Mouse (Mus musculus): ENCODE results near the gene Kcnk18. TPM values are rescaled to one million over a fixed set of nuclear protein-coding genes. Genes with fewer than 3 reads are reported as not detected.

Kcnk18 gene
- polyA plus RNA-seq, 1 experiment from 2014 or later: not detected

- Histone ChIP-seq H3K4me2 (ENCODE audit: low read depth, low read length) (no peak overlapping the region), H3K27me3 (ENCODE audit: control insufficient read depth, insufficient read depth, low read depth, low read length) (no peaks in the 10 kb centered on the region)
- ATAC-seq (ENCODE audit: low read depth): no peak
Measured at GRCm38 (mm10) chr19:59208475-59208874, 10.5 kb upstream of the Kcnk18 start.

GRCm38 (mm10) chr19:59208986-59209385, 10.0 kb upstream of the Kcnk18 start:
- WGBS: 51% methylated on average over 2 of the region's 2 CpGs

More at GRCm38 (mm10) chr19:59208475-59208874, 10.5 kb upstream of the Kcnk18 start:
- Histone ChIP-seq H3K4me3 (ENCODE audit: low read length) (no peak overlapping the region), H3K4me1 (replicated peaks; ENCODE audit: control insufficient read depth, insufficient read depth, low read length) (no peaks in the 10 kb centered on the region), H3K27ac (ENCODE audit: low read length) (no peak overlapping the region), H3K9ac (ENCODE audit: low read length) (no peak overlapping the region), H3K9me3 (ENCODE audit: control insufficient read depth, low read length) (no peaks in the 10 kb centered on the region), H3K36me3 (ENCODE audit: control insufficient read depth, insufficient read depth, low read length) (no peaks in the 10 kb centered on the region)
- 26% methylated on average over 5 of the region's 5 CpGs for WGBS

DNA sequence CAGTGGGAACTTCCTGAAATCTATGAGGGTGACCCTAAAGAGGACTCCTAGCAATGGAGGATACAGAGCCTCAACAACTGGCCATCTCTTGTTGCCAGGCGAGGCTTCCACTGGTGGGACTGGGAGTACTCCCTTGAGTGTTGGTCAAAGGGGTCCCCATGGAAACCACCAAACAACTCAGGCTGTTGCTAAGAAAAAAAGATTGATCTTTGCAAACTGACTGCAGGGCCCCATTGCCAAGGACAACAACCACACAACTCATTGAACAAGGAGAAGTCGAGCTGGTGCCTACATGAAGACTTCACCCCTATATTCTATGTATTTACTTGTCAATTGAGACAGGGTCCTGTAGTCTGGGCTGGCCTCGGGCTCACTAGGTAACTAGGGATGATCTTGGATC, 2.1 kb upstream of the Kcnk18 start:
- 71% methylated on average over 3 of the region's 3 CpGs for WGBS
- no peak overlapping the region for H3K4me3 ChIP-seq (ENCODE audit: low read length)
- ATAC-seq (ENCODE audit: low read depth): no peak

More at GRCm38 (mm10) chr19:59208986-59209385, 10.0 kb upstream of the Kcnk18 start:
- H3K27me3 ChIP-seq (ENCODE audit: control insufficient read depth, insufficient read depth, low read depth, low read length): no peaks in the 10 kb centered on the region
- no peaks in the 10 kb centered on the region for H3K36me3 ChIP-seq (ENCODE audit: control insufficient read depth, insufficient read depth, low read length)
- H3K4me2 ChIP-seq (ENCODE audit: low read depth, low read length): no peak overlapping the region
- H3K4me3 ChIP-seq (ENCODE audit: low read length): no peak overlapping the region
- ATAC-seq (ENCODE audit: low read depth): no peak
- no peak overlapping the region for H3K27ac ChIP-seq (ENCODE audit: low read length)
- H3K4me1 ChIP-seq (replicated peaks; ENCODE audit: control insufficient read depth, insufficient read depth, low read length): no peaks in the 10 kb centered on the region
- H3K9me3 ChIP-seq (ENCODE audit: control insufficient read depth, low read length): no peaks in the 10 kb centered on the region
- H3K9ac ChIP-seq (ENCODE audit: low read length): no peak overlapping the region

GRCm38 (mm10) chr19:59221131-59221530, 2.1 kb downstream of the Kcnk18 start:
- no peak overlapping the region for H3K9ac ChIP-seq (ENCODE audit: low read length)
- no peak for ATAC-seq (ENCODE audit: low read depth)

More for the DNA sequence above, 2.1 kb upstream of the Kcnk18 start:
- no peaks in the 10 kb centered on the region for H3K9me3 ChIP-seq (ENCODE audit: control insufficient read depth, low read length)
- no peaks in the 10 kb centered on the region for H3K27me3 ChIP-seq (ENCODE audit: control insufficient read depth, insufficient read depth, low read depth, low read length)
- no peaks in the 10 kb centered on the region for H3K36me3 ChIP-seq (ENCODE audit: control insufficient read depth, insufficient read depth, low read length)
- no peak overlapping the region for H3K4me2 ChIP-seq (ENCODE audit: low read depth, low read length)
- no peaks in the 10 kb centered on the region for H3K4me1 ChIP-seq (replicated peaks; ENCODE audit: control insufficient read depth, insufficient read depth, low read length)
- no peak overlapping the region for H3K9ac ChIP-seq (ENCODE audit: low read length)
- no peak overlapping the region for H3K27ac ChIP-seq (ENCODE audit: low read length)

DNA sequence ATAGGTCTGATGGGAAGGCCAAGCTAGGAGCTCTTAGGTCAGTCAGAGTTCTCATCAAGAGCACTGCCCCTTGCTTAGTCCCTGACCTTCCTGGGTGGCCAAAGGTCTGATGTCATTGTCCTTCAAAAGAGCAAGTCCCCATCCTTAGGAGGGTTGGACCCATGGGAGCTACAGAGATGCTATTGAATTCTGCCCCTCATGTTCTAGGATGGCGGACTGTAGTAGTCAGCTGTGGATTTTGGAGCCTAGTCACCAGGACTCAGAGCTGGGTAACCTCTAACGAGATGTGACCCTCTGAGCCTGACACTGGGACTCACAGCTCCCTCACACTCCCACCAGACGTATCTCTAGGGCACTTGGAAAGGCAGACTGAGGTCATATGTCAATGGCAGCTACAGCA, 9.4 kb downstream of the Kcnk18 start:
- Histone ChIP-seq H3K27me3 (ENCODE audit: control insufficient read depth, insufficient read depth, low read depth, low read length) (no peaks in the 10 kb centered on the region), H3K4me3 (ENCODE audit: low read length) (no peak overlapping the region), H3K9ac (ENCODE audit: low read length) (no peak overlapping the region), H3K4me1 (replicated peaks; ENCODE audit: control insufficient read depth, insufficient read depth, low read length) (no peaks in the 10 kb centered on the region), H3K4me2 (ENCODE audit: low read depth, low read length) (no peak overlapping the region), H3K9me3 (ENCODE audit: control insufficient read depth, low read length) (no peaks in the 10 kb centered on the region), H3K27ac (ENCODE audit: low read length) (no peak overlapping the region), H3K36me3 (ENCODE audit: control insufficient read depth, insufficient read depth, low read length) (no peaks in the 10 kb centered on the region)
- no peak for ATAC-seq (ENCODE audit: low read depth)
- 52% methylated on average over 3 of the region's 3 CpGs for WGBS

More at GRCm38 (mm10) chr19:59221131-59221530, 2.1 kb downstream of the Kcnk18 start:
- H3K9me3 ChIP-seq (ENCODE audit: control insufficient read depth, low read length): no peaks in the 10 kb centered on the region
- no peak overlapping the region for H3K27ac ChIP-seq (ENCODE audit: low read length)
- H3K27me3 ChIP-seq (ENCODE audit: control insufficient read depth, insufficient read depth, low read depth, low read length): no peaks in the 10 kb centered on the region
- no peaks in the 10 kb centered on the region for H3K4me1 ChIP-seq (replicated peaks; ENCODE audit: control insufficient read depth, insufficient read depth, low read length)
- no peak overlapping the region for H3K4me2 ChIP-seq (ENCODE audit: low read depth, low read length)
- H3K4me3 ChIP-seq (ENCODE audit: low read length): no peak overlapping the region
- 37% methylated on average over 3 of the region's 3 CpGs for WGBS
- H3K36me3 ChIP-seq (ENCODE audit: control insufficient read depth, insufficient read depth, low read length): no peaks in the 10 kb centered on the region

DNA sequence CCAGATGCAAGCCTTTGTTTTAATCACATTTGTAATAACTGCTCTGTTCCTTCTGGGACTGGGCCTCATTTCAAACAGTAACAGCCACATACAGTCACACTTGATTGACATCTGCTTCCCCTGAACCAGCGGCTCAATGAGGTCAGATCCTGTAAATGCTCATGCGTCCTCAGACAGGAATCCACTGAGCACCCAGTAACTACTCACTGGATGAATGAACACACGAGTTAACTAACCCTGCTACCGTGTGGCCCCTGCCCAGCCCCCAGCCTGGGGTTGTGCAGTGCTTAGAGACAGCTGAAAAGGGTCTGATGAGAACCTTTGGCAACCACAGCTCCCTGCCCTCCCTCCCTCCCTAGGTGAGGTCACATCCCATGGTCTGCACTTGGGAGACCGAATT, 13.8 kb downstream of the Kcnk18 start:
- Histone ChIP-seq H3K27me3 (ENCODE audit: control insufficient read depth, insufficient read depth, low read depth, low read length) (no peaks in the 10 kb centered on the region), H3K27ac (ENCODE audit: low read length) (no peak overlapping the region), H3K36me3 (ENCODE audit: control insufficient read depth, insufficient read depth, low read length) (no peaks in the 10 kb centered on the region), H3K9ac (ENCODE audit: low read length) (no peak overlapping the region), H3K4me1 (replicated peaks; ENCODE audit: control insufficient read depth, insufficient read depth, low read length) (no peaks in the 10 kb centered on the region), H3K4me2 (ENCODE audit: low read depth, low read length) (no peak overlapping the region), H3K4me3 (ENCODE audit: low read length) (no peak overlapping the region), H3K9me3 (ENCODE audit: control insufficient read depth, low read length) (no peaks in the 10 kb centered on the region)
- ATAC-seq (ENCODE audit: low read depth): no peak
- 73% methylated on average over 5 of the region's 5 CpGs for WGBS

DNA sequence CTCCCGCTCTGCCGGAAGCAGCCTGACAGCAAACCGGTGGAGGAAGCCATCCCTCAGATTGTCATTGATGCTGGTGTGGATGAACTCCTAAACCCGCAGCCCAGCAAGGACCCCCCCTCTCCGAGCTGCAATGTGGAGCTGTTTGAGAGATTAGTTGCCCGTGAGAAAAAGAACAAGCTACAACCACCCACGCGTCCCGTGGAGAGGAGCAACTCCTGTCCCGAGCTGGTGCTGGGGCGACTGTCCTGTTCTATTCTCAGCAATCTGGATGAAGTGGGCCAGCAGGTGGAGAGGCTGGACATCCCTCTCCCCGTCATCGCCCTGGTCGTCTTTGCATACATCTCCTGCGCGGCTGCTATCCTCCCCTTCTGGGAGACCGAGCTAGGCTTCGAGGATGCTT, 16.0 kb downstream of the Kcnk18 start:
- no peak overlapping the region for H3K4me2 ChIP-seq (ENCODE audit: low read depth, low read length)
- no peaks in the 10 kb centered on the region for H3K9me3 ChIP-seq (ENCODE audit: control insufficient read depth, low read length)
- H3K27ac ChIP-seq (ENCODE audit: low read length): no peak overlapping the region
- H3K4me3 ChIP-seq (ENCODE audit: low read length): no peak overlapping the region
- H3K27me3 ChIP-seq (ENCODE audit: control insufficient read depth, insufficient read depth, low read depth, low read length): no peaks in the 10 kb centered on the region
- no peak overlapping the region for H3K9ac ChIP-seq (ENCODE audit: low read length)
- ATAC-seq (ENCODE audit: low read depth): no peak
- WGBS: 83% methylated on average over 18 of the region's 18 CpGs
- H3K36me3 ChIP-seq (ENCODE audit: control insufficient read depth, insufficient read depth, low read length): no peaks in the 10 kb centered on the region
- H3K4me1 ChIP-seq (replicated peaks; ENCODE audit: control insufficient read depth, insufficient read depth, low read length): no peaks in the 10 kb centered on the region

GRCm38 (mm10) chr19:59236046-59236445, 17.0 kb downstream of the Kcnk18 start:
- Histone ChIP-seq H3K4me3 (ENCODE audit: low read length) (no peak overlapping the region), H3K36me3 (ENCODE audit: control insufficient read depth, insufficient read depth, low read length) (no peaks in the 10 kb centered on the region), H3K27ac (ENCODE audit: low read length) (no peak overlapping the region), H3K9ac (ENCODE audit: low read length) (no peak overlapping the region), H3K4me1 (replicated peaks; ENCODE audit: control insufficient read depth, insufficient read depth, low read length) (no peaks in the 10 kb centered on the region), H3K4me2 (ENCODE audit: low read depth, low read length) (no peak overlapping the region), H3K9me3 (ENCODE audit: control insufficient read depth, low read length) (no peaks in the 10 kb centered on the region), H3K27me3 (ENCODE audit: control insufficient read depth, insufficient read depth, low read depth, low read length) (no peaks in the 10 kb centered on the region)
- no peak for ATAC-seq (ENCODE audit: low read depth)
- 63% methylated on average over 6 of the region's 6 CpGs for WGBS

DNA sequence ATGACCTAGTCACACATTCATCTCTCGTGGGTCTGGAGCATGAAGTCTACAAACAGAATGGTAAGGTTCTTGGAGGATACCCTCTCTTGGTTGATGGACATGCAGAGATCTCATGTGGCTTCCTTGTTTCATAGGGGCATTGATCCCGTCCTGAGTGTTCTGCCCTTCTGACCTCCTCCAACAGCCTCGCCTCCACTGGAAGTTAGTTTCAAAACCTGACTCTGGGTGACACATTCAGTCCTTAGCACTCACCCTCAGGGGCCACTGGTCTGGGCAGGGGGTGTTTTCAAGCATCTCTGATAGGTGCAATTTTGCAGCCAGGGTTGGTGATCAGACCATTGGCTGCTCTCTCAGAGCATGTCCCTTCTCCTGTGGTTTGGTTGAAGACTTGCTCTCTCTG, 19.6 kb downstream of the Kcnk18 start:
- Histone ChIP-seq H3K4me3 (ENCODE audit: low read length) (no peak overlapping the region), H3K36me3 (ENCODE audit: control insufficient read depth, insufficient read depth, low read length) (no peaks in the 10 kb centered on the region), H3K27me3 (ENCODE audit: control insufficient read depth, insufficient read depth, low read depth, low read length) (no peaks in the 10 kb centered on the region), H3K9ac (ENCODE audit: low read length) (no peak overlapping the region), H3K4me2 (ENCODE audit: low read depth, low read length) (no peak overlapping the region), H3K9me3 (ENCODE audit: control insufficient read depth, low read length) (no peaks in the 10 kb centered on the region), H3K4me1 (replicated peaks; ENCODE audit: control insufficient read depth, insufficient read depth, low read length) (no peaks in the 10 kb centered on the region), H3K27ac (ENCODE audit: low read length) (no peak overlapping the region)
- ATAC-seq (ENCODE audit: low read depth): 0 out of 2 replicates have a peak, but pooled peaks have one; percentile 2
- 53% methylated on average over 3 of the region's 3 CpGs for WGBS
